Mouse (Mus musculus) right cerebral cortex, postnatal 36 days (tissue): Measurements from ENCODE around the gene Etnk2.
"Not testable (repeated sequence)": the region's sequence is repeated elsewhere in the genome, so short reads cannot be mapped to it uniquely, and the experiment has no call there.

ENCODE experiments used
- DNase-seq, 2 experiments: peaks; one replicate each; pipeline ENCODE4 v3.0.0; 2022; ENCODE audit warnings: low spot score in 2 of 2, mixed read lengths in 1 of 2

Gene Etnk2

DNA sequence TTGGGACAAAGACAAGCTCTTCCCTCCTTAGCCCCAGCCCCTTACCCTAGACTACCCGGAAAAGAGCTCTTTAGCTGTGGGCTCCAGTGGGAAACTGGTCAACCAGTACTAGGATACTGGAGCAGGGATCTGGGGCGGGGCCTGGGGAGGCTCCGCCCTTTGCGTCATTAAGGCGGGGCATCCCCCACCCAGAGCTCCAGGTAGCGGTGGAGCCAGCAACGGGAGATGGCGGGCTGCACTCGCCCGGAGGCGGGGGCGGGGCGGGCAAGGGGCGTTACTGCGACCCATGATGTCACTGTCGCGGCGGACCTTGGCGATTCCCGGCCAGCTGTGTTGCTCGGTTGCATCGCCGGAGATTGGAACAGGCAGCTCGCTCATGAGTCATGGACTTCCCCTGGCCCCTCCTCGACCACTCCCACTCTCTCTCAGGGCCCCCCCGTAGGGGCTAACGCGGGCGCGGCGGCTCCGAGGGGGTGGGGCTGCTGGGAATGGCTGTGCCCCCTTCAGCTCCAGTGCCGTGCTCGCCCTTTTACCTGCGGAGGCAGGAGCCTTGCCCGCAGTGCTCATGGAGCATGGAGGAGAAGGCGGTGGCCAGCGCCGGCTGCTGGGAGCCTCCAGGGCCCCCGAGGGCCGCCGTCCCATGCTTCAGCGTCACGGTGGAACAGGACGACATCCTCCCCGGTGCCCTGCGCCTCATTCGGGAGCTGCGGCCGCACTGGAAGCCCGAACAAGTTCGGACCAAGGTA, at the start of gene Etnk2:
Gene Etnk2, plus strand, starts transcription at position 297 of the 746 bp plus-strand sequence.
- peak; percentile 61 to 64 for DNase-seq

DNA sequence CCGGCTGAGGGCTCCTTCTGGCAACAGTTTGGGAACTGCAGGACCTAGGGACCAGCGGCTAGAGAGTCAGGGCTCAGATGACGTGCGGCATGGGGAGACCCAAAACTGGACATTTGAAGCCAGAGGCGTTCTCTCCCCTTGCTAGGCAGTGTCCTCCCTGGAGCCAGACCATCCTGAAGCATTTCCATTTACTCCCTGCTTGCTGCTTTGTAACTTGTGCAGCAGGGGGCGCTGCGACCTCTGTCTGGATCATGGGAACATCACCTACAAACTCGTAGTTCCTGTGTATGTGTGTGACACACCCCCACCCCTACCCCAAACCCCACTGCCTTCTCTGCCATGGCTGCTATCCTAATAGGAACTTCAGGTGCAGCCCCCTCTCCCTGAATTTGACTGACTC, 49.0 kb upstream of the Etnk2 start:
- no peak for DNase-seq

DNA sequence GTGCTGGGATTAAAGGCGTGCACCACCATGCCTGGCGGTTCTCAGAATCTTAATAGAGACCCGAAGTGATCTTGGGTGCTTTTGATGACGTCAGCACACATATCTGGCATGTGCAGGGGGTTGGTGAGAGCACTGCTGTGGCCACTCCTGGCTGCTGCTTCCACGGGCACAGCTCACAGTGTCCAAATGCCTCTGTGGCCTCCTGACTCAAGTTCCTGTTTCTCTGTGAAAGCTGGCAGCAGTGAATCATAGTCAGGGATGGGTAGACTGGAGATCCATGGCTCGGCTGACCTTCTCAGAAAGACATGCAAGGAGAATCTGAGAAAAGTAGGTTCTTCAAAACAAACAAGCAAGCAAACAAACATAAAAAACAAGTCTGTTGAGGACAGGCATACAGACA, 47.6 kb upstream of the Etnk2 start:
- DNase-seq = no peak

DNA sequence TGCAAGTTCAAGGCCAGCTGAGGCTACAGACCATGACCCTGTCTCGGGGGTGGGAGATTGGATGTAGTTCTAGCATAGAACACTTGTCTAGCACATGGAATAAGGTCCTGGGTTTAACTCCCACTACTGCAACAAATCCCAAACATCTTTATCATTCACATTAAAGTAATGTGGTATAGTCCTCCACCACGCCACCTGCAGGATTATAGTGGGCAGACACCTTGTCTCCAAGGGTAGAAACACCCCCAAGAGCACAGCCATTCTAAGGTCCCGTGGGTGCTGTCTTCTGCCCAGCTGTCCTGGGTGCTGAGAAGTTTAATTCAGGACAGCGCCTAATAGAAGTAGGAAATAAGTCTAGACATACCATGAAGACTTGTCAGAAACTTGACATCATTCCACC, 46.8 kb upstream of the Etnk2 start:
- no peak for DNase-seq

DNA sequence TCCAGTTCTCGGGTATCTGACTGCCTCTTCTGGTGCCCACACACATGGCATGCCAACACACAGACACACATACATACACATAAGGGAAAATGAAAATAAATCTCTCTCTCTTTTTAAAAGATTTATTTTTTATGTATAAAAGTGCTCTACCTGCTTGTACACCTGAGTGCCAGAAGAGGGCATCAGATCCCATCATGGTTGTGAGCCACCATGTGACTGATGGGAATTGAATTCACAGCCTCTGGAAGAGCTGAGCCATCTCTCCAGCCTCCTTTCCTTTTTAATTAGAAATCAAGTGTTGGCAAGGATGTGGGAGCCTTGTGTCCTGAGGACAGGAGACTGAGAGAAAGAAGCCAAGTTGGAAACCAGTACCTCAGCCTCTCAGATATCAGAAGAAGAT, 46.2 kb upstream of the Etnk2 start:
- no peak for DNase-seq

DNA sequence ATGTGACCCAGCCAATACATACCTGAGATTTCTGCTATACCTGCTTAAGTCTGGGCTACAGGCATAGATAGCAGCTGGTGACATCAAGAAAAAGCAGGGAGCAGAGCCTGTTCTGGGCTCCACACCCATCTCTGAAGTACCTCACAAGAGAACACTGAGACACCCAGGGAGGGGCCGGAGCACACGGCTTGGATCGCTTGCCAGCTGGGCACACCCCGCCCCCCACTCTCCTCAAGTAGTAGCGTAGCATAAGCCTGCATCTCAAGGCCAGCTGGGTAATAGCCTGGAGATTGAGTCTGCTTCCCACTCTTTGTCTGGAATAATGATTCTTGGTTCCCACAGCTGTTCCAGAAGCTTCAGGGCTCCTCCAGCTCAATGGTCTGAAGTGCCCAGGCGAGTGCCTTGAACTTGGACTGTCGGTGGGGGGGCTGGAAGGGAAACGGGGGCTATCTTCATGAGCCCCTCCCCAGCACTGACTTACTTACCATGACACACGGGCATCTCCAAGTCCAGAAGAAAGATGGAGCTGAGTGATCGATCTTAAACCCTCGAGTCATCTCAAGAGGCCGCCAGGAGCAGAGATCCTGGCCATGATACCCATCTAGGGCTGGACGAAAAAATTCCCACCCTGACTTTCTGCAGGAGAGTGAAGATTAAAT, 42.0 kb upstream of the Etnk2 start, which contains the start of gene Kiss1:
Gene Kiss1, plus strand, starts transcription at position 609 of the 659 bp plus-strand sequence.
- no peak for DNase-seq

DNA sequence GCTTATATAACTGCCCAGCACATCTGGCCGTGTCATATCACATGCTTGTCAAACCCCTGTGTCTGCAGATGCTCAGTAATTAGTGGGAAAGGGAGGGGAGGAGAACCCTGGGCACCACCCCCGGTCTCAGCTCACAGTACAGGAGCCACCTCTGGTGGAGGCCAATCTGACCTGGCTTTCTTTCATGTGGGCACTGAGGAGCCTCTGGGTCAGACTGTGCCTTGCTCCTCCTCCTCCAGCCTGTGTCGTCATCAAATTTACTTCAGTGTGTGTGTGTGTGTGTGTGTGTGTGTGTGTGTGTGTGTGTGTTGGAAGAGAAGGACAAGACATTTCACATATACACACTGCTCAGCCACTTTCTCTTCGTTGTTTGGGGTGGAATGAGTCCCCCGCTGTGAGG, 40.0 kb upstream of the Etnk2 start:
- no peak for DNase-seq

DNA sequence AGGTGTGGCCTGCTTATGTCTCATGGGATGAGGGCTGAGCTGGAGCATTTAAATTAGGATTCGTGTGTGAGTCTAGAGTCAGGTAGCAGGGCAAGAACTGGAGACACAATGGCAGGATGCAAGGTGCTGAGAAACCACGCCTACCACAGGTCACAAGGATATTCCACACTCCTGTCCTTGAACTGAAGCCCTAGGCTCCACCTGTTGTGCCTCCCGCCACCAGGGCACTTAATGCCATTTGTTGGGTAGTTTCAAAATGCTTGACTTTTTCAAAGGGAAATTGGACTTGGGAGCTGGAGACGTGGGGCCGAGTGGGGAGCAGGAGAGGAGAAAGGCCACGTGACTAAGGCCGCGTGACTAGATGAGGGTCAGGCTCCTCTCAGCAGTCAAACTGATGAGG, 37.4 kb upstream of the Etnk2 start:
- DNase-seq = no peak

DNA sequence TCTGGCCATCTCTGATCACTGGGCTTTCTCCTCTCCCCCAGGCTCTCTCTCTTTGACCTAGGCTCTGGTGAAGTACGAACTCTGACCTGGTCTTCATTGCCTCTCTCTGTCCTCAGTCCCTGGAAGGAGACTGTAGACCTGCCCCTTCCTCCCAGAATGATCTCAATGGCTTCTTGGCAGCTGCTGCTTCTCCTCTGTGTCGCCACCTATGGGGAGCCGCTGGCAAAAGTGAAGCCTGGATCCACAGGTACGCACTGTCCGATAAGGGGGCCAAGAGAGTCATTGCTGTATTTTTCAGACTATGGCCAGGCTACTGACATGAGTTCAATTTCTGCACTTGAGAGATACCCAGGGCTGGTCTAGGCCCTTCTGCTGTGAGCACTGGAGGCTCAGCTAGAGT, 36.3 kb upstream of the Etnk2 start:
- no peak for DNase-seq

DNA sequence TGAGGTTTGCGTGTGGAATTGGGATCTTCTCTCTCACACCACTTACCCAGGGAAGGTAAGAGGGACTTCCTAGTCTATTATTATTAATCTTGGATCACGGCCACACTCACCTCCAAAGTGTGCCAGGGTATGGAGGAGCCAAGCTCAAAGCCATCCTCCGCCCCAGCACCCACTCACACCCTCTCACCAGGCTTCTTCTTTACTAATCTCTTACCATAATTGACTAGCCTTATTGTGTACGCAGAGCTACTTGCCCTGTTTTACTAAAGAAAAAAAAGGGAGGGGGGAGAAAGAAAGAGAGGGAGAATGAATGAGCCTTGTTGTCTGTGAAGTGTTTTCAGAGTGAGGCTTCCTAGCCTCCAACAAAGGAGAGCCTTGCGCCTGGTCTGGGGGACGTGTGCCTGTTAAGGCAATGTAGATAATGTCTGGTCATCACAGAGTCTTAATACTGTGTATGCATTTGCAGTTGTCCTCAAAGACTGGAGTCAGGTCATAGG, 35.0 kb upstream of the Etnk2 start:
- no peak for DNase-seq

DNA sequence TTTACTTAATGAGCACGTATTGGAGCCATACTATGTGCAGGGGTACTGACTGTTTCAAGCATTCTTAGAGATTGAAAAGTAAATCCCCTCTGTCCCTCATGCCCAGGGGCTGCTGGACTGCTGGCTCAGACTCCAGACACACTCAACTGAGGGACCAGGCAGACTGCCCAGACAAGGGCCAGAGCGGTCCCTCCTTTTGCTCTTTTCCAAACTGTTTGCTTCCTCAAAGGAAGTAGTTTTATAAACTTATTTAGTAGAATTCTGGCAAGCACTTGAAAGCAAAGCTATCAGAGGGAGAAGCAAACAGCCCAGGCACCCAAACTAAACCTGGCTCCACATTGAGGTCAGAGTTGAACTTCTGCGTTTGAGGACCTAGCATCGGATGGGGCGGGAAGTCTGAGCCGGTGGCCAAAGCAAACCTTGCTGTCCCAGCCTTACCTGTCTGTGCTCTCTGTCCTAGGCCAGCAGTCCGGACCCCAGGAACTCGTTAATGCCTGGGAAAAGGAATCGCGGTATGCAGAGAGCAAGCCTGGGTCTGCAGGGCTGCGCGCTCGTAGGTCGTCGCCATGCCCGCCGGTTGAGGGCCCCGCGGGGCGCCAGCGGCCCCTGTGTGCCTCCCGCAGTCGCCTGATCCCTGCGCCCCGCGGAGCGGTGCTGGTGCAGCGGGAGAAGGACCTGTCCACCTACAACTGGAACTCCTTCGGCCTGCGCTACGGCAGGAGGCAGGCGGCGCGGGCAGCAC, 34.3 kb upstream of the Etnk2 start:
- no peak for DNase-seq

DNA sequence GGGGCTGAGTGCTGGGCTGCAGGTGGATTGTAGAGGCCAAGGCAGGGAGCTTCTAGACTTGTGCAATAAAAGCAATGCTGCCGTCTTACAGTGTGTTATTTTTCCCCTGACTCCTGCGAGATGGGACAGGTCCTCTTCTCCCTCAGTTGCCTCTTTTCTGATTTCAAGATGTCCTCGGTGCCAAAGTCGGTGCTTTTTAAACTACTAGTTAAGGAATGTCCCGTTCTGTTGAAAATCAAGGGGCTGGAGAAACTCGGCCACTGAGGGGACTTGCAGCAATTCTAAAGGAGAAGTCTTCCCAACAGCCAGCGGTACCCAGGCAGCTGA, 33.8 kb upstream of the Etnk2 start:
- DNase-seq = no peak

DNA sequence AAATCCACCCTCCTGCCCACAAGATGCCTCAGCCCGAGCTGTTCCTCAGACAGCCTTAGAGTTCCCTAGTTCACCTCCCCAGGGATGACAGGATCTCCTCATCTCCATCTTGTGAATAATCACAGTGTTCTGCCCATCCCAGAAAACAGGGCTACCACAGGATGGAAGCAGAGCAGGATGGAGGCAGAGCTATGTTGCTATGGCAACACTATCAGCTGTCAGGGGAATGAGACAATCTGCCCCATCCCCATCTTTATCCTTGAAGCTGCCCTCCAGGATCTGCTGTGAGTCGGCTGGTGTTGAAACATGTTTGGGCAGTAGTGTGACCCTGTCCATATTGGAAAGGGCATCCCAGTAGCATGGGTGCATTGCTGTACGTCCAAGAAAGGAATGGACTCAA, 32.2 kb upstream of the Etnk2 start:
- no peak for DNase-seq

DNA sequence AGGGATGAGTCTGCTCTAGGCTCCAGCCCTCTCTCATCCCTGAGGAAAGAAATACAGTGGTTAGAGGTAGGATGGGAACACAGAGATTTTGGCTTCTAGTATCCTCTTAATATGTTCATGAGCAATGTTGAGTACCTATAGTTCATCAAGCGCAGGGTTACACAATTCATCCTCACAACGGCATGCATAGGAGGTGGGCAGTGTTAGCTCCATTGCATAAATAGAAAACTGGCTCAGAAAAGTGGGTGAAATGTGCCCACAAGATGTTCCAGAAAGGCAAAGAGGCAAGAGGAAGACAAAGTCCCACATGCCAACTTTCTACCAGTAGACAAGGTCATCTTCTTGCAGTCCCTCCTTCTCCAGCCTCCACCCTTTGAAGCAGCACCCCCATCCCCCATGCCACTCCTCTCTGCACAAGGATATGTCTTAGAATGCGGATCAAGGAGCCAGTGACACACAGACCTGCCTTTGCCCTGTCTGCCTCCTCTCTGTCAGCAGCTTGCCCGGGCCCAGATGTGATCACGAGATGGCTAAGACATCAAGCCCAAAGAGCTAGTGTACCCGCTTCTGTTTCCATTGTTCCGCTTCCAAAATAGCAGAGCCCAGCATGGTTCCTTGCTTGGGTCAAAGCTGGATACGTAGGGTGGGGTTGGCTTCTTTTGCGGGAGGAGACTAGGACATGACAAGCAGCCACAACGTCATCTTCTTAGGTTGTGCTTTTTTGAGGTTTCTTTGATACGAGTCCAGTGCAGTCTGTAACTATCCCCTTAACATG, 30.5 kb upstream of the Etnk2 start:
- peak in 1 of 2 experiments; percentile 49 for DNase-seq

DNA sequence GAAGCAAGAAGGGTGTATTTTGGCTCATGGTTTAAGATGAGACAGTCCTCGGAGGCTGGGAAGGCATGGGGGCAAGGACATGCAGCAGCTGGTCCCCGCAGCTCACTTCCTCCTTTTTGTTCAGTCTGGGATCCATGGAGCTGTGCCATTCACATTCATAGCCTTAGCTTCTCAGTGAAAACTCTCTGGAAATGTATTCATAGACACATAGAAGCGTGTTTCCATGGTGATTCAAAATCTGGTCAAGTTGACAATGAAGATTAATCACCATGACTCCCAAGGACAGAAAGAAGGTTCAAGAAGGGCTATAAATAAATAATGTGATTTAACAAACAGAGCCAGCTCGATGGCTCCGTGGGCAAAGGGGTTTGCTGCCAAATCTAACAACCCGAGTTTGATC, 29.4 kb upstream of the Etnk2 start:
- no peak for DNase-seq

DNA sequence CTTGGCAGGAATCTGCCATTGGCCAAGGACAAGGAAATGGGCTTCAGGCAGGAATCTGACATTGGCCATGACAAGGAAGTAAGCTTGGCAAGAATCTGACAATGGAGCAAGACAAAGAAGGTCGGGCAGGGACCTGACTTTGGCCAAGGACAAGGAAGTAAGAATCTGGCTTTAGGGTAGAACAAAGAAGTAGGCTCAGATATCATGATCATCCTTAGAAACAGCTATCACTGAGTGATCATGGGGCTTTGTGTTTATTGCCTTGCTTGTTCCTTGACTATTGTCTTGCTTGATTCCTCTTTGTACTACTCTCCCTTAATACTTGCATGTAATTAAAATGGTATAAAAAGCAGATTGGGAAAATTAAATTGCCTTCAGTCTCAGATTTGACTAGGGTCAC, 23.0 kb upstream of the Etnk2 start:
- not testable (repeated sequence) for DNase-seq

DNA sequence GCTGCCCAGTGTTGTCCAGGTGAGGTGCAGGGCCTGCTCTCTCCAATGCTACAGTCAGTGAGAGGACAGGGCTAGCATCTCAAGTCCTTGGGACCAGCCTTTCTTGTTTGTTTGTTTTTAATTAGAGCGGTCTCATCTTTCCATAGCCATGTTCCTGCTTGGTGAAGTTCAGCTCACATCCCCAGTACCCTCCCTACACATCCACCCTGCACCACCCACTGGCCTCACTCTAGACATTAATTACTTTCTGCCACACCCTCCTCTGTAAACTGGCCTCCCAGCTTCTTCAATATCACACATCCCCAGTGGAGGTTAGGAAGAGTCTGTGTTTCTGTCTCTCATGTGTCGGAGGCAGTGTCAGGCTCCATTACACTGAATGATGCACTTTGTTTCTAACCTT, 19.0 kb upstream of the Etnk2 start:
- no peak for DNase-seq

DNA sequence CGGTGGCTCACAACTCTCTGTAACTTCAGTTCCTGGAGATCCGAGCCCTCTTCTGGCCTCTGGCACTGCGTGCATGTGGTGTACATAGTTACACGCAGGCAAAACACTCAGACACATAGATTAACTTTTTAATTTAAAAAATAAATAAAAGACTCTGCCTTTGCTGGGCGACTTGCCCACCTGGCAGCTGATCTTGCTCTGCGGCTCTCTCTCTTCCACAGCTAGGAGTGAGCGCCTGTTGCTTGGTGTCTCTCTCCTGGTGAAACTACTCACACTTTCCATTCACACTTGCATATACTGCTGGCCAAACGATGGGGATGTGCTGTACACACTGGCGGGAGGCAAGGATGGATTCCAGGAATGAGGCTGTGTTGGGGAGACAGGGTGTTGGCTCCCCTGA, 16.8 kb upstream of the Etnk2 start:
- DNase-seq = no peak

DNA sequence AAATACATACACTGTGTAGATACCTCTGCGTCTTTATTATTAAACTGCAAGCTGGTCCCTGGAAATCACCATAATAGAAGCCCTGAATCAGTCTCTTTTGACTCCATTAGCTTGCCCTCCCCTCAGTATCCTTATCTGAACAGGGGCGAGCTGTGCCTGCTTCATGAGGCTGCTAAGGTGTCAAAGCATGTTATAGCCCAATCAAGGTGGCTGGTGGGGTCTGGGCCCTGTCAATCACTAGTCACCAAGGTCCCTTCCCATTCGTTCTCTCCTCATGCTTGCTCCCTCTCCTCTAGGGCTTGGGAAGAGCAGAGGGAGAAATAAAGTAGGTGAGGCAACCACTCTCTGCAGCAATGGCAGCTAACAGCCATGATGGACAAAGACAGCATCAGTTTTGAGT, 16.1 kb upstream of the Etnk2 start:
- no peak for DNase-seq

DNA sequence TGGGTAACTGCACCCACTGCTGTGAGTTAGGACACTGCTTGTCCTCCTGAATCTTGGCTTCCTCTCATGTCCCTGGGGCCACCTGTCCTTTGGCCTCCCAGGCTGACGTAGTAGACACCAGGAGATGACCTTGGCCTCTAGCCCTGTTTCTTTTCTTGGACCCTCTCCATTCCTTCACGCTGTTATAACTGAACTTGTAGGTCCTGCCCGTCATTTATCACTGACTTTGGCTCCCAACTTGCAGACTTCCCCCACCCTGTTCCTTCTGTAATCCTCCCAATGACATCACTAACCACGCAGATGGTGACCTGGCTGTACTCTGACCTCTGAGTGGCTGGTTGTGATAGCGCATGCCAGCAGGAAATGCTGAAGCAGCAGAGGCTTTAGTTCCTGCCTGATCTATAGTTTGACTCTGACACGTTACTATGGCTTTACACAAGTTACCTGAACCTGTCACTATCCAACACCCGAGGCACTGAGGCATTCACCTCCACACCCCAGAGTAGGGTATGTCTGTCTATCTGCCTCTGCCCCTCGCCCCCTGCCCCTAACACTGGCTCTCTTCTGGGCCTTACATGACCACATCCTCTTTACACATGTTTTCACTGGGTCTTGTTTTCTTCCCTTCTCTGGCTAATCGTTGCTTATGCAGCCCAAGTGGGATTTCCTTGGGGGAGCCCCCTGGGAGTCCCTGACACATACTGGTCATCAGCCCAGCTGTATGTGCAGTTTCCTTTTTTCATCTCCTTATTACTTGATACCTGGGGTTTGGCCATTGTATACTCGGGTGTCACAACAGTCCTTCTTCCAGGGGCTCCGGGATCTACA, 15.5 kb upstream of the Etnk2 start:
- no peak for DNase-seq

DNA sequence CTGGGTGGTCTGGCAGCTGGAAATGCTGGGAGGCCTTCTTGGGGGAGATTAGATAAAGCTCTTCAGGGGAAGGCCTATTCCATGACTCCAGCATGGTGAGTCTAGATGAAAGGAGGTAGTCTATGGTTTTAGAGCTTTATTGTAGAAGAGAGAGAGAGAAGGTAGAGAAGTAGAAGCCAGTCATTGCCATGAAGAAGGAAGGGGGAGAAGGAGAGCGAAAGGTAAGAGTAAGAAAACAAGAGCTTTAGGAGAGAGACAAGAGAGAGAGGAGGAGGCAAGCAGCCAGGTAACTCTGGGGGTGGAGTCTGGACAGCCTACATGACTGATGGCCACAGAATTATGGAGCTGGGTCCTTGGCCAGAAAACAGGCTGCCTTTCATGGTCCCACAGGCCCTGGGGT, 13.2 kb upstream of the Etnk2 start, which contains the start of gene Ren1:
Gene Ren1, plus strand, starts transcription at position 301 of the 400 bp plus-strand sequence.
- no peak for DNase-seq
